Mouse (Mus musculus) liver, embryonic 14.5 days (tissue): Measurements from ENCODE around the gene Fam210b.
A peak's percentile ranks its signal among the peaks of the same experiment; 100 is the strongest.

Experiments used
- CTCF ChIP-seq: IDR thresholded peaks from 2 replicates; pipeline ENCODE4 v1.5.1; 2016; ENCODE audit warnings: antibody characterized with exemption, low read depth, control low read depth
- EP300 ChIP-seq: IDR thresholded peaks from 2 replicates; pipeline ENCODE4 v1.6.1; 2016; ENCODE audit warnings: antibody characterized with exemption, low read depth

DNA sequence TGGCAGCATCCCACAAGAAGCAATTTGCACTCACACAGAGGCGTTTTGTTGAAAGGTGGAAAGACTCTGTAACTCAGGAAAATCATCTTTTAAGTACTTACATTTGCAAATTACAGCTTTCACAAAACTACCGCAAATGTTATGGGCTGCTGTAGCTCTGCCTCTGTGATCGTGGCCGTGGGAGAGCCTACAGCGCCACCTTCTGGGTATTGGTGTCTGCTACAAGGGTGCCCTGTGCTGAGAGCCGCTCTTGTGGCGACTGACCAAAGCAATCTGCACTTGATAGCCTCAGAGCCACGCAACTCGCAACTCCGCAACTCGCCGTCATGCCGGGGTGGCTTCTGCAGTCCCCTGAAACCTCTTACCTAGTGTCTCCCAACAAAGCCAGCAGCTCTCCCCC lies 16.2 kb upstream of the Fam210b start:
- TF ChIP-seq CTCF (peak; percentile 96), EP300 (no peak)
